Mouse (Mus musculus) lung, adult 18-20 months (tissue): ENCODE results near the gene Pemt.
"Not testable (repeated sequence)": the region's sequence is repeated elsewhere in the genome, so short reads cannot be mapped to it uniquely, and the experiment has no call there.

Experiments
- DNase-seq, 2 experiments: peaks; one replicate each; pipeline ENCODE4 v3.0.0; 2022; ENCODE audit warnings: mixed read lengths in 2 of 2

Pemt gene

GRCm38 (mm10) chr11:59944855-59945254 is 101.4 kb downstream of the Pemt start:
- DNase-seq = not testable (repeated sequence)

DNA sequence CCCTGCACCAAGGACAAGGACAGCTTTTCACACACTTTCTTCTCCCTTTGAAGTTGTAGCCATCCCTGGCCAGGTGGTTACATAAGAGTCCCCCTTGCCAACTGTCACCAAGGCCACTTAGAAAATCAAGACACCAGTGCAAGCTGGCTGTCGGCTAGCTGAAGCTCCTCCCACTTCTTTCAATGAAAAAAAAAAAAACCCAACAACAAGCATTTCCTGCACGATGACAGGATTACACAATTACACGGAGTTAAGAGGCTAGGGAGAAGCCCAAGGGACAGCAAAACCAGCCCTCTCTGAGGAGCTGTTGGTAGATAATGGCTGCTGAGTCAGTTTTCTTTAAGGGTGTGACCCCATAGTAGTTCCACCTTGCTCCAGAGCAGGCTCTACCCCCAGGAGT is 104.9 kb downstream of the Pemt start:
- peak; percentile 32 to 64 for DNase-seq

DNA sequence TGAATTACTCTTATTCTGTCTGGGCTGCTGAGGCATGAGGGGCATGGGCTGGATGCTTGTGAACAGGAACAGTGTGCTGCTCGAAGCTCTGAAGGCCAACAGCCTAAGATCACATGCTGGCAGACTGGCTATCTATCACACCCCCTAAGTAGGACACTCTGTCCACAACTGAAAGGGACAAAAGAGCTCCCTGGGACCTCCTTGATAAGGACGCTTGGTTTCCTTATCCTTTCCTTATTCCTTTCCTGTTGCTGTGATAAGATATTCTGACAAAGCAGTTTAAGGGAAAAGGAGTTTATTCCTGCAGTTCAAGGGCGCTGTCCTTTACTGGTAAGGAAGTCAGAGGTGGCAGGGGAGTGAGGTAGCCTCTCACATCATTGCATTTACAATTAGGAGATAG is 105.6 kb downstream of the Pemt start:
- DNase-seq = no peak

DNA sequence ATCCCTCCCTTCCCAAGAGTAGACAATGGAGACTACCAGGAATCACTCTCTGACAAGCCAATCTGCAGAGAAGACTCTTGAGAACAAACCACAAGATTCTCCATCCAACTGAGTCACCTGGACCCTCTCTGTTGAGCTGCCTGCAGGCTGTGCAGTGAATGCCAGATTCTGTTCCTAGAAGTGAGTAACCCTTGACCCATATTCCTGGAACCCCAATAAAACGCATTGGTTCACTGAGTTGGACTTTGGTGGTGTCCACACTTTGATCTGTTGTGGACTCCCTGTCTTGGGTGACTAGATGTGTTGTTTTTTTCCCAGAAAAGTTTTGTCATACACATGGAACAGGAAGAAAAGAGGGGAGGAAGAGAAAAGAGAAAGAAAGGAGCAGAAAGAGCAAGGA is 106.5 kb downstream of the Pemt start:
- no peak for DNase-seq

DNA sequence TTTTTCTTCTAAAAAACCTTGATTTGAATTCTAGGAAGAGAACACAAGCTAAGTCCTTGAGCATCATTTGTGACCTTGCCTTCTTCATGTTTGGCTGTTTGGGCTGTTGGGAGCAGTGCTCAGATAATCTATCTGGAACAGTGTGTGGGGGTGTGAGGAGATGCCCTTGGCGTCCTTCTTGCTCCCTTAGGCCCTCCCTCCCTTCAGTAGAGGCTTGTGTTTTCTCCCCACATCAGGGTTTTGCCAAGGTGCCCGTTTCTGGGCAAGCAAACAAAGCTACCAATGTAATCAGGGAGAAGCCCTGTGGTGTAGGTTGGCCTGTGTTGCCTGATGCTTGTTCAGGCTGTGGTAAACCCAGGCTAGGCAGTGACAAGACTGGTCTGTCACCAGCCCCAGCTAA is 108.7 kb downstream of the Pemt start:
- DNase-seq = no peak

GRCm38 (mm10) chr11:59937023-59937422 is 109.3 kb downstream of the Pemt start:
- DNase-seq = no peak

DNA sequence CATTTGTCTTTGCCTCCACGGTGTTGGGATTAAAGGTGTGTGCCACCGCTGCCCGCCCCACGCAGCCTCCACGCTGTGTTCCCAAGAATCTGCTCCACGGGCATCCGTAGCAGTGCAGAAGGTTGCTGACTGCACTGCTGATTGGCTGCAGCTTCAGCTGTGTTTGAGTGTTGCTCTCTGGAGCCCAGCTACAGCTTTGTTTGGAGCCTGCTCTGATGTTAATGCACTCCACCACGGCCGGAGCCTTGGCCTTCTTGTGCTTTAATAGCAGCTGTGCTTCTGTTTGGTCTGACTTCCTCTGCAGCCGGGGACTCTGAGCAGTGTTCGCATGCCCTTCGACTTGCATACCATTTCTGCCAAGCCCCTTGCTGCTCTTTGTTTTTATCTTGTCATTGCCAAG is 112.3 kb downstream of the Pemt start:
- DNase-seq = no peak

DNA sequence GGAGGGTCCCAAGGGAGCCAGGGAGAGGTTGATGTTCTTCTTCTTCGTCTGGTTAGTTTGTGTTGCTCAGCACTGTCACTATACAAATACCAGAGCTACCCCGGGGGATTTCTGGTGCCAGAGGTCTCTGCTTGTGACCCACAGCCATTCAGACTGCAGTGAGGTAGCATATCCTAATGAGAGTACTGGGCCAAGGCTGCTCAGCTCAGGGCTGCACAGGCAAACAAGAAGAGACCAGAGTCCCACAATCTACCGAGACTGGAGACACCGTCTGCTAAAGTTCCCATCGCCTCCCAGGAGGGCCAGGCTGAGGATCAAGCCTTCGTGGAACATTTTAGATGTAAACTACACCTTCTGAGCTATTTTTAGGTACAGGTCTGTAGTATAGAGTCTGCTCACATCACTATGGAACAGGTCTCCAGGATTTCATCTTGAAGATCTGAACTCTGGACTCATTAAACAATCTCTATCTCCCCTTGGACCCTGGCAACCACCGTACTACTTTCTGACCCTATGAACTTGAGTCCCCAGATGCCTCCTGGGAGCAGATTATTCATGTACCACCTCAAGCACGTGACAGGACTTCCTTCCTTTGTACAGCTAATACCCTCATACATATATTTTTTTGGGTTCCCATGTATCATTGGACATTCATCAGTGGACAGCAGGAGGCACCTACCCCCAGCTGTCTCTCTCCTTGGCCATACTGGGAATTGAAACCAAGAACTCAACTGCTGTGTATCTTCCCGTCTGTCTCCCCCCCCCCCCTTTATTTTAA is 113.5 kb downstream of the Pemt start:
- no peak for DNase-seq

DNA sequence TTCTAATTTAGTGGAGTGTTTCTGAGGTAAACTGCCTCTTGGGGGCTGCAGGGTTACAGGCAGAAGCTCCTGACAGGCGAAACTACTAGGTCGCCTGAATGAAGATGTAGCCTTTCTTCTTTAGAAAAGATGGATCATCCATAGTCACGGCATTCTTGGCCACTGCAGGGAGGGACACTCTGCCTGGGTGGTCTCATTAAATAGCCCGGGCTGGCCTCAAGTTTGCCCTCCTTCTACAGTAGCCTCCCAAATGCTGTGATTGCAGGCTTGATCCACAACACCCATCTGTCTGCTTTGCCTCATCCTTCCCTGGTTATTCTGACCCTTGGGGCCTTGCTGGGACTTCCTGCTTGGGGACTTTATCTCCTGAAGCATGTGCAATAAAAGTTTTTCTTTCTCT is 116.3 kb downstream of the Pemt start:
- DNase-seq = no peak

- peak; percentile 38 to 64 for DNase-seq
These were observed 125.0 kb downstream of the Pemt start for GRCm38 (mm10) chr11:59921265-59921664.
